Mouse (Mus musculus) thymus, adult 2 months (tissue): ENCODE measurements around the gene Igfbp6. TPM values are rescaled to one million over a fixed set of nuclear protein-coding genes. Genes with fewer than 3 reads are reported as not detected.

Source experiments
- DNase-seq: peaks from one replicate; pipeline ENCODE4 v3.0.0; 2021
- H3K27ac ChIP-seq: fragments of 200-500 bp; 2 replicates; pipeline ENCODE4 v1.5.1; 2012; ENCODE audit warnings: low read length, control low read depth; ENCODE audit not compliant: control insufficient read depth, insufficient read depth
- H3K27me3 ChIP-seq: fragments of 200-500 bp; 2 replicates; pipeline ENCODE4 v1.6.1; 2012; ENCODE audit warnings: mild to moderate bottlenecking, low read length, moderate library complexity, mixed read lengths; ENCODE audit not compliant: control insufficient read depth, insufficient read depth
- H3K36me3 ChIP-seq: fragments of 200-500 bp; 2 replicates; pipeline ENCODE4 v1.6.1; 2012; ENCODE audit warnings: mild to moderate bottlenecking, low read length, moderate library complexity; ENCODE audit not compliant: control insufficient read depth, insufficient read depth
- H3K4me1 ChIP-seq: fragments of 200-500 bp; replicated peaks from 2 replicates; pipeline ENCODE4 v1.6.1; 2012; ENCODE audit warnings: low read length; ENCODE audit not compliant: control insufficient read depth, insufficient read depth
- H3K4me3 ChIP-seq: fragments of 200-500 bp; 2 replicates; pipeline ENCODE4 v1.5.1; 2012; ENCODE audit warnings: mild to moderate bottlenecking, low read length, control low read depth, moderate library complexity; ENCODE audit not compliant: control insufficient read depth, insufficient read depth
- CTCF ChIP-seq: fragments of 200-500 bp; IDR thresholded peaks from 2 replicates; pipeline ENCODE4 v1.5.1; 2012; ENCODE audit warnings: mild to moderate bottlenecking, control low read depth, low read length, moderate library complexity, borderline replicate concordance; ENCODE audit not compliant: control insufficient read depth, poor library complexity, insufficient read depth; ENCODE audit errors: extremely low read depth
- POLR2A ChIP-seq: fragments of 200-500 bp; IDR thresholded peaks from 2 replicates; pipeline ENCODE4 v1.6.1; 2012; ENCODE audit warnings: mild to moderate bottlenecking, low read length, control low read depth, moderate library complexity; ENCODE audit not compliant: control insufficient read depth, poor library complexity, insufficient read depth; ENCODE audit errors: extremely low read depth
- WGBS: fragments of 180-500 bp; shearing (Covaris S2); methylation state at CpG from one replicate; pipeline ENCODE4 v1.1.7; 2018; 5-methylcytosine and 5-hydroxymethylcytosine counted together
- polyA plus RNA-seq: library from polyadenylated mRNA; depleted of rRNA; stranded (reverse); fragments of >200 nt; gene quantifications from 2 replicates; pipeline ENCODE4 v1.2.3, GENCODE M21; 2012

Gene Igfbp6
- polyA plus RNA-seq, 1 experiment, result 30.2 TPM

GRCm38 (mm10) chr15:102114651-102115260 is 29.4 kb upstream of the Igfbp6 start:
- peaks cover 29% of the 10 kb centered on the region for H3K36me3 ChIP-seq
- no peak for TF ChIP-seq CTCF
- no peak for TF ChIP-seq POLR2A
- no peaks in the 10 kb centered on the region for H3K27me3 ChIP-seq
- no peak overlapping the region for H3K27ac ChIP-seq
- H3K4me1 ChIP-seq, result peaks cover 11% of the 10 kb centered on the region; the same call in 1 of the 2 replicates
- WGBS, result 93% methylated on average over 7 of the region's 7 CpGs
- DNase-seq, result no peak
- H3K4me3 ChIP-seq, result no peak overlapping the region

GRCm38 (mm10) chr15:102115731-102116231 is 28.4 kb upstream of the Igfbp6 start:
- Histone ChIP-seq H3K4me1 (peaks cover 11% of the 10 kb centered on the region; the same call in 1 of the 2 replicates), H3K36me3 (peaks cover 29% of the 10 kb centered on the region), H3K4me3 (no peak overlapping the region), H3K27ac (no peak overlapping the region), H3K27me3 (no peaks in the 10 kb centered on the region)
- no peak for TF ChIP-seq POLR2A
- no peak for TF ChIP-seq CTCF
- DNase-seq, result no peak
- WGBS, result 22% methylated on average over 9 of the region's 9 CpGs

- peaks cover 11% of the 10 kb centered on the region; the same call in 1 of the 2 replicates for H3K4me1 ChIP-seq
- peaks cover 36% of the 10 kb centered on the region for H3K36me3 ChIP-seq
- DNase-seq, result no peak
- TF ChIP-seq POLR2A (no peak), CTCF (no peak)
- WGBS, result 82% methylated on average over 11 of the region's 11 CpGs
- no peak overlapping the region for H3K4me3 ChIP-seq
- H3K27ac ChIP-seq, result no peak overlapping the region
- no peaks in the 10 kb centered on the region for H3K27me3 ChIP-seq
Measured at GRCm38 (mm10) chr15:102116753-102117415, 27.3 kb upstream of the Igfbp6 start.

GRCm38 (mm10) chr15:102117461-102118443 is 26.4 kb upstream of the Igfbp6 start:
- H3K4me3 ChIP-seq, result no peak overlapping the region
- peaks cover 37% of the 10 kb centered on the region for H3K36me3 ChIP-seq
- no peak overlapping the region for H3K27ac ChIP-seq
- no peak for DNase-seq
- TF ChIP-seq CTCF, result no peak
- TF ChIP-seq POLR2A, result no peak
- H3K27me3 ChIP-seq, result no peaks in the 10 kb centered on the region
- peaks cover 11% of the 10 kb centered on the region; the same call in 1 of the 2 replicates for H3K4me1 ChIP-seq
- WGBS, result 89% methylated on average over 18 of the region's 19 CpGs

- Histone ChIP-seq H3K36me3 (peaks cover 37% of the 10 kb centered on the region), H3K4me1 (peaks cover 11% of the 10 kb centered on the region; the same call in 1 of the 2 replicates), H3K27ac (no peak overlapping the region), H3K4me3 (no peak overlapping the region), H3K27me3 (no peaks in the 10 kb centered on the region)
- TF ChIP-seq POLR2A (no peak), CTCF (no peak)
- 99% methylated on average over 4 of the region's 4 CpGs for WGBS
- no peak for DNase-seq
Measured at GRCm38 (mm10) chr15:102118591-102118990, 25.6 kb upstream of the Igfbp6 start.
